Mouse (Mus musculus) midbrain, postnatal 0 days (tissue): ENCODE results near the gene Zfp747. TPM values are rescaled to one million over a fixed set of nuclear protein-coding genes. Genes with fewer than 3 reads are reported as not detected.
A peak's percentile ranks its signal among the peaks of the same experiment; 100 is the strongest.
"Not testable (repeated sequence)": the region's sequence is repeated elsewhere in the genome, so short reads cannot be mapped to it uniquely, and the experiment has no call there.

ENCODE experiments used
- ATAC-seq: fragments of 200-750 bp; cut with Nextera tagmentation; 2 replicates; pipeline ENCODE4 v1.8.0; 2017; ENCODE audit warnings: moderate number of reproducible peaks, mild to moderate bottlenecking, moderate TSS enrichment, moderate library complexity; ENCODE audit not compliant: low FRiP score
- DNase-seq: peaks from one replicate; pipeline ENCODE4 v3.0.0-alpha.2; 2015; ENCODE audit warnings: low spot score
- H3K27ac ChIP-seq: fragments of 300-500 bp; sonication (generic); 2 replicates; pipeline ENCODE4 v1.5.1; 2014; ENCODE audit warnings: low read depth, mild to moderate bottlenecking, low read length, mixed read lengths
- H3K27me3 ChIP-seq: fragments of 300-500 bp; sonication (generic); 2 replicates; pipeline ENCODE4 v1.6.1; 2014; ENCODE audit warnings: low read length, control low read depth, mixed read lengths; ENCODE audit not compliant: insufficient read depth
- H3K36me3 ChIP-seq: fragments of 300-500 bp; sonication (generic); 2 replicates; pipeline ENCODE4 v1.6.1; 2014; ENCODE audit warnings: low read length, control low read depth, mixed read lengths; ENCODE audit not compliant: insufficient read depth
- H3K4me1 ChIP-seq: fragments of 300-500 bp; sonication (generic); 2 replicates; pipeline ENCODE4 v1.6.1; 2014; ENCODE audit warnings: mild to moderate bottlenecking, control low read depth, antibody characterized with exemption, low read length, mixed read lengths; ENCODE audit not compliant: insufficient read depth
- H3K4me2 ChIP-seq: fragments of 300-500 bp; sonication (generic); 2 replicates; pipeline ENCODE4 v1.6.1; 2014; ENCODE audit warnings: low read depth, mild to moderate bottlenecking, low read length, mixed read lengths; ENCODE audit not compliant: poor library complexity, severe bottlenecking
- H3K4me3 ChIP-seq: fragments of 300-500 bp; sonication (generic); 2 replicates; pipeline ENCODE4 v1.5.1; 2014; ENCODE audit warnings: low read depth, mild to moderate bottlenecking, low read length, moderate library complexity
- H3K9ac ChIP-seq: fragments of 300-500 bp; sonication (generic); replicated peaks from 2 replicates; pipeline ENCODE4 v1.6.1; 2014; ENCODE audit warnings: mild to moderate bottlenecking, low read length, moderate library complexity, mixed read lengths; ENCODE audit not compliant: poor library complexity, severe bottlenecking
- H3K9me3 ChIP-seq: fragments of 300-500 bp; sonication (generic); 2 replicates; pipeline ENCODE4 v1.6.1; 2016; ENCODE audit warnings: low read length, control low read depth
- CTCF ChIP-seq: IDR thresholded peaks from 2 replicates; pipeline ENCODE4 v1.5.1; 2016; ENCODE audit warnings: antibody characterized with exemption, mild to moderate bottlenecking
- WGBS: fragments of 180-500 bp; shearing (Covaris S2); extraction: QIAGEN DNeasy Blood & Tissue Kit; methylation state at CpG from one replicate; pipeline ENCODE4 v1.1.7; 2014; 5-methylcytosine and 5-hydroxymethylcytosine counted together
- polyA plus RNA-seq: library from polyadenylated mRNA; unstranded; fragments of >200 nt; fragmentation: Nextera tagmentation; extraction: Ambion mirVana; gene quantifications from 2 replicates; pipeline ENCODE4 v1.2.1, GENCODE M21; 2015
- total RNA-seq: library from RNA; depleted of rRNA; stranded (reverse); fragments of >200 nt; gene quantifications from 2 replicates; pipeline ENCODE4 v1.2.3, GENCODE M21; 2014; rRNA removed

The Zfp747 gene
- total RNA-seq = 8.3 and 8.6 TPM in 2 replicates
- 4.0 and 5.8 TPM in 2 replicates for polyA plus RNA-seq

DNA sequence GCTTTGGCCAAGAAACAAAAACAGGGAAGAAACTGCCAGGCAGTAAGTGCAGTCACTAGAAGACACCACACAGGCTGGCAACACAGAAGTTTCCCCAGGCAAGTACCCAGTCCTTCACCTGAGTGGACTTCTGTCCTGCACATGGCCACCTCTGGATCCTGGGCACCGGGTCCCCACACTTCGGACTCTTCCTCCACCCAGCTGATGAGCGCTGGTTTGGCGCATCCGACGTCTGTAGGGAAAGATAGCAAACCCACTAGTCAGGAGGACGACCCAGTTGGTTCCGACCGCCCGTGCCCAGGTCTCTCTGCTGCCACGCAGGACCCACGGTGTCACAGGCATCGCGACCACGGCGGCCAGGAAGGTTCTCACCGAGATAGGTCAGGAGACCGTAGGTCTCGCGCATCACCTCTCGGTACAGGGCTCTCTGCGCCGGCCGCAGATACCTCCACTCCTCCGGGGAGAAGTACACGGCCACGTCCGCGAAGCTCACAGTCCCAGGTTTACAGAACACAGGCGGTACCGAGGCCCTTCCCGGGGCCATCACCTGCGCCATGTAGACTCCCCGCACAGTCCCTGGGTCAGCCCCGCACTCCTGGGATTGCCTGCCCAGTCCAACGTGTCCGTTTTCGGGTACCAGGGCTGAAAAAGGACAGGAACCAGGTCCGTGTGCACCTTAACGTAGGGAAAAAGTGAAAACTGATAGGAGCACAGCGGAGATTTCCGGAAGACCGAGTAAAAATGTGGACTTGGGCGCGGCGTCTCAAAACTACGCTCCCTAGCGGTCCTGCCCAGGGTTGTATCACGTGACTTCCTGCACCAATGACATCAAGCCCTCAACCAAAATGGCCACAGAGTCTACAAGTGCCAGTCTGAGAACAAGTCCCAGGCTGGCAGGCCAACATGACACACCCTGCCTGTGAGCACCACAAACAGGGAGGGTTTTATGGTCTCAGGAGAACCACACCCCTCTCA, at the start of gene Zfp747:
Gene Zfp747, minus strand, starts transcription at position 780 of the 975 bp plus-strand sequence.
- 4% methylated on average over 39 of the region's 49 CpGs for WGBS
- peak; percentile 93 for ATAC-seq
- Histone ChIP-seq H3K27ac (peak within 1 kb of the TSS; percentile 76), H3K4me3 (peak within 1 kb of the TSS; percentile 52), H3K4me2 (peak within 1 kb of the TSS; percentile 74), H3K9ac (peak within 1 kb of the TSS; percentile 74)
- H3K36me3 ChIP-seq, H3K27me3 ChIP-seq, H3K4me1 ChIP-seq, H3K9me3 ChIP-seq: not testable (repeated sequence)
- peak; percentile 84 for TF ChIP-seq CTCF
- peak; percentile 95 for DNase-seq

DNA sequence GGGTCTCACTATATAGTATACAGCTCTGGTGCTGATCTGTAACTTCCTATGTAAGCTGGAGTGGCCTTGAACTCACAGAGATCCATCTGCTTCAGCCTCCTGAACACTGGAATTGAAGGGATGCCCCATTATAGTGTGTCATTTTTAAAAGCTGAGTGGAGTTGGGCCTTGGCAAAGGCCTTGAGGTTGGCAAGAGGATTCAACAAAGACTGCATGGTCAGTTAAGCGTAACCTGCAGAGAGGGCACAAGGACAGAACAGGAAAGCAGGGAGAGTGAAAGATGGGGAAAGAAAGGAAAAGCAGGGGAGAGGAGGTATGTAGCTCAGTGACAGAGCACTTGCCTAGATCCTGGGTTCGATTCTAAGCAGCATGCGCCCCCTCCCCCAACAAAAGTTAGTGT, 49.4 kb upstream of the Zfp747 start:
- TF ChIP-seq CTCF = no peak
- H3K36me3 ChIP-seq = no peaks in the 10 kb centered on the region
- WGBS = 86% methylated on average over 3 of the region's 3 CpGs
- no peaks in the 10 kb centered on the region for H3K9me3 ChIP-seq
- 0 out of 2 replicates have a peak, but pooled peaks cover 3% of the 10 kb centered on the region for H3K27me3 ChIP-seq
- DNase-seq (no peak), ATAC-seq (no peak)
- no peak overlapping the region for H3K9ac ChIP-seq
- no peak overlapping the region for H3K4me3 ChIP-seq
- no peak overlapping the region for H3K4me2 ChIP-seq
- peaks cover 5% of the 10 kb centered on the region for H3K4me1 ChIP-seq
- no peak overlapping the region for H3K27ac ChIP-seq

DNA sequence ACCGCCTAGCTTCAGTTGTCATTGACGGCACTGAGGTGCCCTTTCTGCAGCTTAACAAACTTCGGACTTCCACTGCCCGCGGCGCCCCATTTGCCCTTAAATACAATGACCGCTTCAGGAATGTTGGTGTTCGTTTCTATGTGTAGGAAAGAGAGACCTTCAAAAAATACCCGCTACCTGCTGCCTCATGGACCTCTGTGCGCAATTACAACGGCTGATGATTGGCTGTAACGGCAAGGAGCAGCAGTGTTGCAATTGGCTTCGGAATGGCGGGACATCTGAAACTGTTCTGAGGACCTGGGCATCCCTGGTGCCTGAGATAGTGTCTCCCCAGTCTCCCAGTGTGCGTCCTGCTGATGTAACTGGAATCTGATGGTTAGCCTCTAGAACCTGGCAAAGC, 46.4 kb upstream of the Zfp747 start:
- H3K4me3 ChIP-seq = peak overlapping the region; percentile 66
- peak; percentile 81 for ATAC-seq
- peak overlapping the region; percentile 96 for H3K4me2 ChIP-seq
- WGBS = 1% methylated on average over 15 of the region's 15 CpGs
- no peaks in the 10 kb centered on the region for H3K9me3 ChIP-seq
- peak overlapping the region; percentile 85 for H3K27ac ChIP-seq
- TF ChIP-seq CTCF = no peak
- H3K36me3 ChIP-seq = 0 out of 2 replicates have a peak, but pooled peaks cover 6% of the 10 kb centered on the region
- no peaks in the 10 kb centered on the region for H3K27me3 ChIP-seq
- H3K9ac ChIP-seq = peak overlapping the region; percentile 87
- peak; percentile 72 for DNase-seq
- peaks cover 5% of the 10 kb centered on the region for H3K4me1 ChIP-seq

DNA sequence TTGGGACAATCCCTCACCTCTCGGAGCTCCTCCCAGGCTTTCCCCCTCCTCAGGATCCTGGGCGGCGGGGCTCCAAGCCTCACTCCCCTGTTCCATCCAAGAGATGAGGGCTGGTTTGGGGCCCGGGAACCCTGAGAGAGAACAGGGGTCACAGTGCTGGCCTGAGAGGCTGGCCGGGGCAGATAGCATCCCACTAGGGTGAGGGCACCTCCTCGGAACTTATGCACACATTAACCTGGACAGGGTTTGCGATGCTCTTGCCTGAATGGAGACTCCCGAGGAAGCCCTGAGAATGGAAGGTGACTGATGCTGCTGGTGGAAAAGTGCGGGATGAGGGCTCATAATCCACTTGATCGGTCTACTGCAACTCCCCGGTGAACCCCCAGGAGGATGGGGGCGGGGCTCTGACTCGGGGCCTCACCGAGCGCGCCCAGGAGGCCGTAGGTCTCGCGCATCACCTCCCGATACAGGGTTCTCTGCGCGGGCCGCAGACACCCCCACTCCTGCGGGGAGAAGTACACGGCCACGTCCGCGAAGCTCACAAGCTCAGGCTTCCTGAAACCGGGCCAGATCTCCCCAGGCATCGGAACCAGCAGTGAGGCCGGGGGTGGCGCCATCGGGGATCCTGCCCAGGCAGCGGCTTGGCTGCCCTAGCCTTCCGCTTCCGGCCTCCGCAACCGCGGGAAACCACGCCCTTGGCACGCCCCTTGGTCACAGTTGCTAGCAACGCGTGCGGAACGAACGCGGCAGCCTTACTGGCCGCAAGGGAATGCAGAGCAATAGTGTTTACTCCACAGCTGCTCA, 45.7 kb upstream of the Zfp747 start, which contains the start of gene Zfp688:
Gene Zfp688, minus strand, starts transcription at position 681 of the 804 bp plus-strand sequence.
- peak; percentile 91 for ATAC-seq
- under 1% methylated on average over 48 of the region's 48 CpGs for whole genome bisulfite sequencing
- Histone ChIP-seq H3K9ac (peak within 1 kb of the TSS; percentile 87), H3K27ac (peak within 1 kb of the TSS; percentile 85), H3K4me3 (peak within 1 kb of the TSS; percentile 66), H3K4me1 (peaks cover 5% of the 10 kb centered on the region), H3K9me3 (no peaks in the 10 kb centered on the region), H3K36me3 (0 out of 2 replicates have a peak, but pooled peaks cover 6% of the 10 kb centered on the region), H3K4me2 (peak within 1 kb of the TSS; percentile 96), H3K27me3 (no peaks in the 10 kb centered on the region)
- DNase-seq = peak; percentile 92
- TF ChIP-seq CTCF = peak; percentile 9; the same call in 1 of the 2 replicates

DNA sequence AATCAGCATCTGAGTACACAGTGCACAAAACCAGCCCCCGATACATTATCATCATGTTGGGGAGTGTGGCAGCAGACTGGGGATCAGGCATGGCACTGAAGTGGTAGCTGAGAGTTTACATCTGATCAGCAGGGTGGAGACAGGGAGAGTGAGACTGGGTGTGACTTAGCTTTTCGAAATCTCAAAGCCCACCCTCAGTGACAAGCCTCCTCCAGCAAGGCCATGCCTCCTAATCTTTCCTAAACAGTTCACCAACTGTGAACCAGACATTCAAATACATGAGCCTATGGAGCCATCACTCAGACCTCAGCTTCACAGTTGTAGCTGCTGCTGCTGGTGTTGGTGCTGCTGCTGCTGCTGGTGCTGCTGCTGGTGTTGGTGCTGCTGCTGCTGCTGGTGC, 35.6 kb upstream of the Zfp747 start:
- H3K27ac ChIP-seq = no peak overlapping the region
- no peak for TF ChIP-seq CTCF
- no peak for ATAC-seq
- WGBS = 67% methylated on average over 2 of the region's 2 CpGs
- H3K36me3 ChIP-seq = no peaks in the 10 kb centered on the region
- no peak for DNase-seq
- H3K4me1 ChIP-seq = no peaks in the 10 kb centered on the region
- no peaks in the 10 kb centered on the region for H3K9me3 ChIP-seq
- no peak overlapping the region for H3K4me2 ChIP-seq
- no peak overlapping the region for H3K9ac ChIP-seq
- H3K4me3 ChIP-seq = no peak overlapping the region
- H3K27me3 ChIP-seq = no peaks in the 10 kb centered on the region
